Mouse (Mus musculus): ENCODE data around the gene Mmd.

DNA sequence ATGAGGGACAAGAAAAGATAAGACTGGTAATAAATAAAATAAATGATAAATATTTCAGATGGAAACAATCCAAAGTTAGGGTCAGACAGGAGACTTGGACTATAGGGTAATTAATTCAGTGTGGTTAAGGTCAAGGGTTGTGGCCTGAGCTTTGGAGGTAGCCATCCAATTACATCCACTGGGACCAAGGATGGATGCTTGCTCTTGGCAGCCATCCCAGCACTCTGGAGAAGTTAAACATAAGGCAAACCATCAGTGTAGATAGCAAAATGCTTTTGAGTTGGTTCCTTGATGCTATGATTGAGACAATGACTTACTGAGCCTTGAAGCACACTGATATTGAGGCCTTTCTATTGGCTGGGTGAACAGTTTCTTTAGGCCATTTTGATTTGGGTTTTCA is 43.5 kb downstream of the Mmd start:
- no peak for TF ChIP-seq CTCF (IDR thresholded peaks at IDR 0.05; ENCODE audit: extremely low read depth, insufficient read length, insufficient replicate concordance, low read depth, low read length)
- TF ChIP-seq POLR2A (IDR thresholded peaks at IDR 0.05; ENCODE audit: low read depth, low read length), result no peak
